ENCODE assay signal across 19 mouse cellular contexts in genomic region chr2:35812561-35812933, GRCm38 (mm10).
DNase-seq lines count a peak whose midpoint lies in the region; ATAC-seq and TF ChIP-seq lines count a peak whose summit lies in the region.
"Had no signal": no experiment of that assay in that cellular context is flagged by ENCODE, and none has a peak within 500 bp of the region (broad histone marks: within the 10 kb centered on the region; RNA-seq: fewer than 3 reads in every experiment).

No protein-coding gene starts in this region.

- H3K4me2 ChIP-seq in midbrain, embryonic 12.5 days (replicated peaks) = no peak overlapping the region
- H3K4me2 ChIP-seq in midbrain, postnatal 0 days (ENCODE audit: low read depth, low read length, poor library complexity, severe bottlenecking) = no peak overlapping the region
- H3K4me2 ChIP-seq in midbrain, embryonic 15.5 days = no peak overlapping the region
- no peak overlapping the region for H3K4me2 ChIP-seq in midbrain, embryonic 16.5 days (ENCODE audit: low read length)
- H3K4me2 ChIP-seq: embryonic facial prominence, embryonic 13.5 days; hindbrain, embryonic 15.5 days had no signal

- no peaks in the 10 kb centered on the region for H3K9me3 ChIP-seq in midbrain, embryonic 12.5 days
- H3K9me3 ChIP-seq in midbrain, postnatal 0 days (ENCODE audit: low read length) = no peaks in the 10 kb centered on the region
- no peaks in the 10 kb centered on the region for H3K9me3 ChIP-seq in midbrain, embryonic 15.5 days
- H3K9me3 ChIP-seq in midbrain, embryonic 16.5 days (replicated peaks; ENCODE audit: control insufficient read depth, low read length, poor library complexity, severe bottlenecking) = no peaks in the 10 kb centered on the region
- H3K9me3 ChIP-seq: embryonic facial prominence, embryonic 13.5 days; heart, embryonic 10.5 days; hindbrain, embryonic 15.5 days had no signal

- no peaks in the 10 kb centered on the region for H3K36me3 ChIP-seq in heart, adult 2 months (ENCODE audit: control insufficient read depth, insufficient read depth, low read length)
- H3K36me3 ChIP-seq in midbrain, embryonic 12.5 days = no peaks in the 10 kb centered on the region
- no peaks in the 10 kb centered on the region for H3K36me3 ChIP-seq in midbrain, postnatal 0 days (ENCODE audit: insufficient read depth, low read length)
- H3K36me3 ChIP-seq in midbrain, embryonic 15.5 days (replicated peaks) = no peaks in the 10 kb centered on the region
- H3K36me3 ChIP-seq in midbrain, embryonic 16.5 days (ENCODE audit: control insufficient read depth, insufficient read depth, low read length) = no peaks in the 10 kb centered on the region
- H3K36me3 ChIP-seq: embryonic facial prominence, embryonic 13.5 days; heart, embryonic 10.5 days; hindbrain, embryonic 15.5 days had no signal

- intact Hi-C loops in heart, adult 2 months (cut with DNase I) = no loop called here

- no peak for ATAC-seq in midbrain, embryonic 12.5 days (ENCODE audit: low FRiP score, low read depth)
- ATAC-seq in midbrain, postnatal 0 days (ENCODE audit: low FRiP score) = no peak
- peak; percentile 35; the same call in 1 of the 2 replicates for ATAC-seq in midbrain, embryonic 15.5 days (replicated peaks)
- peak; percentile 3; the same call in 1 of the 2 replicates for ATAC-seq in midbrain, embryonic 16.5 days
- ATAC-seq: inflammation-experienced regulatory T-cells, adult 6 months had no signal

- WGBS in heart, adult 2 months = 57% methylated on average over 2 of the region's 2 CpGs
- WGBS in midbrain, embryonic 12.5 days = 74% methylated on average over 2 of the region's 2 CpGs
- 65% methylated on average over 2 of the region's 2 CpGs for WGBS in midbrain, postnatal 0 days
- 69% methylated on average over 2 of the region's 2 CpGs for WGBS in midbrain, embryonic 15.5 days
- WGBS in midbrain, embryonic 16.5 days = 63% methylated on average over 2 of the region's 2 CpGs

- no peaks in the 10 kb centered on the region for H3K79me2 ChIP-seq in heart, adult 2 months (replicated peaks; ENCODE audit: control insufficient read depth, insufficient read depth, low read length)

- H3K27me3 ChIP-seq in heart, adult 2 months (ENCODE audit: control insufficient read depth, insufficient read depth, low read length) = no peaks in the 10 kb centered on the region
- no peaks in the 10 kb centered on the region; the same call in 1 of the 2 replicates for H3K27me3 ChIP-seq in midbrain, embryonic 12.5 days
- no peaks in the 10 kb centered on the region for H3K27me3 ChIP-seq in midbrain, postnatal 0 days (ENCODE audit: insufficient read depth, low read length)
- H3K27me3 ChIP-seq in midbrain, embryonic 15.5 days (replicated peaks) = no peaks in the 10 kb centered on the region
- H3K27me3 ChIP-seq in midbrain, embryonic 16.5 days (ENCODE audit: control insufficient read depth, insufficient read depth, low read depth, low read length) = no peaks in the 10 kb centered on the region
- H3K27me3 ChIP-seq: hindbrain, embryonic 15.5 days had no signal

- no peak overlapping the region for H3K27ac ChIP-seq in heart, adult 2 months
- H3K27ac ChIP-seq in midbrain, embryonic 12.5 days (replicated peaks) = peak overlapping the region; percentile 22; the same call in 1 of the 2 replicates
- H3K27ac ChIP-seq in midbrain, postnatal 0 days (ENCODE audit: low read depth, low read length) = no peak overlapping the region
- H3K27ac ChIP-seq in midbrain, embryonic 15.5 days = peak overlapping the region; percentile 6; the same call in 1 of the 2 replicates
- no peak overlapping the region for H3K27ac ChIP-seq in midbrain, embryonic 16.5 days (ENCODE audit: low read length)
- H3K27ac ChIP-seq: embryonic facial prominence, embryonic 13.5 days; gastrocnemius, adult 2 months; heart, embryonic 10.5 days; hindbrain, embryonic 15.5 days had no signal

- no peak overlapping the region for H3K4me3 ChIP-seq in heart, adult 2 months
- H3K4me3 ChIP-seq in midbrain, embryonic 12.5 days = no peak overlapping the region
- no peak overlapping the region for H3K4me3 ChIP-seq in midbrain, postnatal 0 days (ENCODE audit: low read depth, low read length)
- H3K4me3 ChIP-seq in midbrain, embryonic 15.5 days = no peak overlapping the region
- H3K4me3 ChIP-seq in midbrain, embryonic 16.5 days (ENCODE audit: low read depth, low read length) = no peak overlapping the region
- H3K4me3 ChIP-seq: embryonic facial prominence, embryonic 13.5 days; gastrocnemius, adult 2 months; heart, embryonic 10.5 days; hindbrain, embryonic 15.5 days had no signal

- peak; percentile 89 for DNase-seq in heart, adult 11 months
- no peak for DNase-seq in heart, adult 2 months
- DNase-seq in midbrain, postnatal 0 days (ENCODE audit: low spot score) = no peak
- no peak for DNase-seq in thymus, postnatal 14 days
- DNase-seq: adrenal gland, postnatal 25 days; cerebellum, adult 18-20 months; cerebellum, adult 9-11 months; cerebellum, postnatal 36 days; gastrocnemius, adult 2 months; gastrocnemius, postnatal 25 days; heart, postnatal 10 days; heart, postnatal 4 days had no signal

- peaks cover 4% of the 10 kb centered on the region for H3K4me1 ChIP-seq in heart, adult 2 months (ENCODE audit: control insufficient read depth, insufficient read depth, low read length)
- H3K4me1 ChIP-seq in midbrain, embryonic 12.5 days = peaks cover 7% of the 10 kb centered on the region; the same call in 1 of the 2 replicates
- 0 out of 2 replicates have a peak, but pooled peaks cover 3% of the 10 kb centered on the region for H3K4me1 ChIP-seq in midbrain, postnatal 0 days (ENCODE audit: insufficient read depth, low read length)
- H3K4me1 ChIP-seq in midbrain, embryonic 15.5 days = peaks cover 21% of the 10 kb centered on the region
- H3K4me1 ChIP-seq in midbrain, embryonic 16.5 days (ENCODE audit: control insufficient read depth, insufficient read depth, low read length) = peaks cover 19% of the 10 kb centered on the region
- H3K4me1 ChIP-seq: embryonic facial prominence, embryonic 13.5 days had no signal

- TF ChIP-seq POLR2A in heart, adult 2 months (IDR thresholded peaks at IDR 0.05; ENCODE audit: insufficient read depth, low read depth, low read length) = no peak

- H3K9ac ChIP-seq in heart, adult 2 months (ENCODE audit: low read depth, low read length) = no peak overlapping the region
- H3K9ac ChIP-seq in midbrain, embryonic 12.5 days (replicated peaks) = no peak overlapping the region
- no peak overlapping the region for H3K9ac ChIP-seq in midbrain, postnatal 0 days (replicated peaks; ENCODE audit: low read length, poor library complexity, severe bottlenecking)
- no peak overlapping the region for H3K9ac ChIP-seq in midbrain, embryonic 15.5 days
- no peak overlapping the region for H3K9ac ChIP-seq in midbrain, embryonic 16.5 days (ENCODE audit: low read depth, low read length)
- H3K9ac ChIP-seq: embryonic facial prominence, embryonic 13.5 days; hindbrain, embryonic 15.5 days had no signal

- no peak for TF ChIP-seq CTCF in heart, adult 2 months (IDR thresholded peaks at IDR 0.05)
- TF ChIP-seq CTCF in midbrain, postnatal 0 days (IDR thresholded peaks at IDR 0.05) = no peak

- no peak for TF ChIP-seq EP300 in heart, adult 2 months (IDR thresholded peaks at IDR 0.05; ENCODE audit: insufficient read depth, low read depth, low read length)

Comparison
In these comparisons a context has a peak if more than half of its experiments do, and no peak if none do; other contexts are left out.
1. H3K27ac ChIP-seq: peak in midbrain, embryonic 12.5 days (single experiment) and midbrain, embryonic 15.5 days (single experiment); none in heart, adult 2 months (single experiment), midbrain, postnatal 0 days (single experiment) and midbrain, embryonic 16.5 days (single experiment).
2. ATAC-seq: peak in midbrain, embryonic 15.5 days (single experiment) and midbrain, embryonic 16.5 days (single experiment); none in midbrain, embryonic 12.5 days (single experiment) and midbrain, postnatal 0 days (single experiment).